Mouse (Mus musculus): ENCODE results near the gene Otulin.
A peak's percentile ranks its signal among the peaks of the same experiment; 100 is the strongest.

DNA sequence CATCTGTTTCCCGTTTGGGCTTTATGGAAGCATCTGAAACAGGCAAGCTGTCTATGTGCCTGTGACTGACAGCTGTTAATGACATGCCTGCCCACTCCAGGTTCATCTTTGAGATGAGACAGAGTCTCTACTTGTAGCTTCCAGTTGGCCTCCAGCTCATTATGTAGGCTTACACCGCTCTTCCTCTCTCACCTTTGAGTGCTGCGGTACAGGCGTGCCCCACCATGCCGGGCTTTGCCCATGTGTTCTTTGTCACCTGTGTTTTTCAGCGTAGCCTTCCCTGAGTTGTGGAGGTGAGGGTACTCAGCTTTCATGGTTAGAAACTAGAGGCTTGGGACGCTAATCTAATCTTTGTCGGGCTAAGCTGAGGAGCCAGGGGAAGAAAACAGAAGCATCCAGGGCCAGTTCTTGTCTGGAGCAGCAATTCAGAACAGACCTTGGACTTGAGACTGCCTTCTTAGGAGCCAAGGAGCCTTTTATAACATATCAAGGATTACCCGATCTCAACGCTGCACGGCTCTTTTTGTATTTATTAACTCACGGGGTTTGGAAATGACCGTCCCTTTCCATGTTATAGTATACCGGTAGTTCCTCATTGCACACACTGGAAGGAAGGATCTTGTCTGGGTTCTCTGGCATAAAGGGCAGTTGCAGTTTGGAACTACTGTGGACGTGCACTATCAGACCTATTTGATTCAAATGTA is 123.4 kb downstream of the Otulin start:
- TF ChIP-seq POLR2A (IDR thresholded peaks at IDR 0.05; ENCODE audit: insufficient read length, low read depth): no peak
- peak; percentile 27 for TF ChIP-seq POLR2AphosphoS2 (IDR thresholded peaks at IDR 0.05; ENCODE audit: insufficient read length, low read depth)
- TF ChIP-seq E2F4 (IDR thresholded peaks at IDR 0.05; ENCODE audit: insufficient read depth): no peak
- no peak for TF ChIP-seq TCF3 (IDR thresholded peaks at IDR 0.05; ENCODE audit: insufficient read length, low read depth)
- TF ChIP-seq MAX (IDR thresholded peaks at IDR 0.05; ENCODE audit: low read depth): no peak
- TF ChIP-seq MYOD1 (IDR thresholded peaks at IDR 0.05; ENCODE audit: control insufficient read depth in 1 of 3, insufficient read length in 2 of 3, low read depth in 2 of 3): peak in 1 of 3 experiments; percentile 44

Measured in myocyte (in vitro differentiated cells).